ENCODE assay signal across 16 mouse cellular contexts in genomic region chr2:60722967-60723366, GRCm38 (mm10). TPM values are rescaled to one million over a fixed set of nuclear protein-coding genes. Genes with fewer than 3 reads are reported as not detected.
DNase-seq lines count a peak whose midpoint lies in the region; ATAC-seq and TF ChIP-seq lines count a peak whose summit lies in the region.
"Had no signal": no experiment of that assay in that cellular context is flagged by ENCODE, and none has a peak within 500 bp of the region (broad histone marks: within the 10 kb centered on the region; RNA-seq: fewer than 3 reads in every experiment).

No protein-coding gene starts in this region.

- H3K4me1 ChIP-seq in heart, postnatal 0 days (ENCODE audit: control insufficient read depth, insufficient read depth), result peaks cover 10% of the 10 kb centered on the region; the same call in 1 of the 2 replicates
- H3K4me1 ChIP-seq: embryonic facial prominence, embryonic 12.5 days; liver, embryonic 13.5 days had no signal

- TF ChIP-seq CTCF in heart, postnatal 0 days (IDR thresholded peaks at IDR 0.05; ENCODE audit: low read depth), result no peak

- H3K36me3 ChIP-seq in heart, postnatal 0 days (replicated peaks; ENCODE audit: control insufficient read depth, insufficient read depth, low read length), result no peaks in the 10 kb centered on the region
- H3K36me3 ChIP-seq: embryonic facial prominence, embryonic 12.5 days; hindbrain, embryonic 10.5 days; kidney, embryonic 15.5 days; liver, embryonic 13.5 days; neural tube, embryonic 12.5 days had no signal

- intact Hi-C loops in gastrocnemius, postnatal 14 days (cut with DNase I; ENCODE audit: low total_unique reads), result no loop called here
- intact Hi-C loops in heart, postnatal 25 days (cut with DNase I), result loop anchor here (5.0 kb wide), 2 partner anchors 71 to 239 kb away; partner anchors contain the start of gene Rbms1

- peak; percentile 39 for DNase-seq in gastrocnemius, postnatal 25 days
- DNase-seq in gastrocnemius, postnatal 14 days, result no peak
- DNase-seq in heart, postnatal 0 days (ENCODE audit: low spot score), result no peak
- no peak for DNase-seq in heart, postnatal 25 days (ENCODE audit: low spot score)
- peak; percentile 26 for DNase-seq in lung, postnatal 36 days
- no peak for DNase-seq in lung, postnatal 4 days
- DNase-seq in cerebellum, postnatal 4 days (ENCODE audit: low spot score in 2 of 2), result no peak
- DNase-seq: adrenal gland, postnatal 36 days; cerebellum, adult 8-10 months; liver, embryonic 13.5 days had no signal

- WGBS in heart, postnatal 0 days, result 79% methylated on average over 3 of the region's 3 CpGs

- H3K9me3 ChIP-seq in heart, postnatal 0 days (replicated peaks; ENCODE audit: control insufficient read depth, low read length), result no peaks in the 10 kb centered on the region
- H3K9me3 ChIP-seq: embryonic facial prominence, embryonic 12.5 days; hindbrain, embryonic 10.5 days; kidney, embryonic 15.5 days; liver, embryonic 13.5 days; neural tube, embryonic 12.5 days had no signal

- TF ChIP-seq EP300 in heart, postnatal 0 days (IDR thresholded peaks at IDR 0.05; ENCODE audit: low read depth), result no peak

- H3K4me2 ChIP-seq in heart, postnatal 0 days (ENCODE audit: low read depth, low read length), result peak overlapping the region; percentile 47; the same call in 1 of the 2 replicates
- H3K4me2 ChIP-seq: embryonic facial prominence, embryonic 12.5 days; kidney, embryonic 15.5 days; liver, embryonic 13.5 days; neural tube, embryonic 12.5 days had no signal

- H3K27me3 ChIP-seq in heart, postnatal 0 days (ENCODE audit: control insufficient read depth, insufficient read depth, low read length), result no peaks in the 10 kb centered on the region
- H3K27me3 ChIP-seq: embryonic facial prominence, embryonic 12.5 days; kidney, embryonic 15.5 days; liver, embryonic 13.5 days; neural tube, embryonic 12.5 days had no signal

- peak overlapping the region; percentile 80 for H3K27ac ChIP-seq in heart, postnatal 0 days (ENCODE audit: low read depth)
- H3K27ac ChIP-seq: embryonic facial prominence, embryonic 12.5 days; hindbrain, embryonic 10.5 days; kidney, embryonic 15.5 days; liver, embryonic 13.5 days; neural tube, embryonic 12.5 days had no signal

- H3K4me3 ChIP-seq in heart, postnatal 0 days (ENCODE audit: low read depth, low read length), result no peak overlapping the region
- H3K4me3 ChIP-seq: embryonic facial prominence, embryonic 12.5 days; hindbrain, embryonic 10.5 days; kidney, embryonic 15.5 days; liver, embryonic 13.5 days; neural tube, embryonic 12.5 days had no signal

- H3K9ac ChIP-seq in heart, postnatal 0 days (replicated peaks; ENCODE audit: low read depth, low read length), result no peak overlapping the region
- H3K9ac ChIP-seq: embryonic facial prominence, embryonic 12.5 days; kidney, embryonic 15.5 days; liver, embryonic 13.5 days; neural tube, embryonic 12.5 days had no signal

- ATAC-seq in heart, postnatal 0 days (ENCODE audit: insufficient read depth, low read depth), result no peak
- ATAC-seq: inflammation-experienced regulatory T-cells, adult 6 months had no signal

RNA-seq across cellular contexts. Expression of gene Itgb6, which starts 0.5 kb away (rescaled TPM):
- 10 to 100 TPM; 19.1 to 26.1 TPM for total RNA-seq in gastrocnemius, postnatal 25 days (2021)
- 10 to 100 TPM; 18.1 to 26.3 TPM for total RNA-seq in gastrocnemius, postnatal 14 days (2021)
- total RNA-seq in heart, postnatal 0 days (2014; rRNA removed; ENCODE audit: low replicate concordance), result 1.7 and 2.4 TPM in 2 replicates
- polyA plus RNA-seq in heart, postnatal 0 days (2015; fragmentation: Nextera tagmentation; extraction: Ambion mirVana), result 0.51 and 0.71 TPM in 2 replicates
- total RNA-seq in heart, postnatal 25 days (2021), result 10 to 100 TPM; 23.0 to 25.0 TPM
- total RNA-seq: adrenal gland, postnatal 36 days had no signal
- polyA plus RNA-seq: cortical plate, adult 2 months; inflammation-experienced regulatory T-cells, adult 6 months had no signal

Comparison
In these comparisons a context has a peak if more than half of its experiments do, and no peak if none do; other contexts are left out.
1. DNase-seq: peak in gastrocnemius, postnatal 25 days (single experiment) and lung, postnatal 36 days (single experiment); none in gastrocnemius, postnatal 14 days (single experiment), heart, postnatal 0 days (single experiment), heart, postnatal 25 days (single experiment), lung, postnatal 4 days (0 of 2) and cerebellum, postnatal 4 days (0 of 2).